ENCODE assay signal across 8 mouse cellular contexts in genomic region chr2:181520936-181521227, GRCm38 (mm10). TPM values are rescaled to one million over a fixed set of nuclear protein-coding genes. Genes with fewer than 3 reads are reported as not detected.
A peak's percentile ranks its signal among the peaks of the same experiment; 100 is the strongest.
DNase-seq lines count a peak whose midpoint lies in the region; ATAC-seq and TF ChIP-seq lines count a peak whose summit lies in the region.
"Had no signal": no experiment of that assay in that cellular context is flagged by ENCODE, and none has a peak within 500 bp of the region (broad histone marks: within the 10 kb centered on the region; RNA-seq: fewer than 3 reads in every experiment).

No protein-coding gene starts in this region.

- no peaks in the 10 kb centered on the region for H3K9me3 ChIP-seq in megakaryocyte, embryonic 14.5 days
- H3K9me3 ChIP-seq in forebrain, embryonic 12.5 days: no peaks in the 10 kb centered on the region
- H3K9me3 ChIP-seq in limb, embryonic 14.5 days (ENCODE audit: control insufficient read depth, low read length): no peaks in the 10 kb centered on the region
- no peaks in the 10 kb centered on the region for H3K9me3 ChIP-seq in stomach, embryonic 15.5 days

- no peak for ATAC-seq in megakaryocyte, adult 5-6 weeks (ENCODE audit: poor library complexity, severe bottlenecking)
- ATAC-seq in forebrain, embryonic 12.5 days (ENCODE audit: low FRiP score): no peak
- no peak for ATAC-seq in limb, embryonic 14.5 days (ENCODE audit: low FRiP score, low read depth)
- ATAC-seq in stomach, embryonic 15.5 days (ENCODE audit: insufficient read depth, low FRiP score, low read depth): no peak

- peak overlapping the region; percentile 94 for H3K9ac ChIP-seq in forebrain, embryonic 12.5 days
- H3K9ac ChIP-seq in limb, embryonic 14.5 days (ENCODE audit: low read depth, low read length, severe bottlenecking): peak overlapping the region; percentile 94
- peak overlapping the region; percentile 99 for H3K9ac ChIP-seq in stomach, embryonic 15.5 days

- no peak for DNase-seq in limb, embryonic 14.5 days (ENCODE audit: low spot score)
- no peak for DNase-seq in frontal cortex, postnatal 14 days (ENCODE audit: low spot score in 2 of 2)
- no peak for DNase-seq in layer of hippocampus, postnatal 10 days (ENCODE audit: low spot score in 2 of 2)

- H3K4me1 ChIP-seq in megakaryocyte, embryonic 14.5 days: peaks cover 58% of the 10 kb centered on the region
- H3K4me1 ChIP-seq in forebrain, embryonic 12.5 days: peaks cover 28% of the 10 kb centered on the region
- H3K4me1 ChIP-seq in limb, embryonic 14.5 days (ENCODE audit: control insufficient read depth, insufficient read depth, low read length): peaks cover 14% of the 10 kb centered on the region
- peaks cover 16% of the 10 kb centered on the region for H3K4me1 ChIP-seq in stomach, embryonic 15.5 days

- 1% methylated on average over 17 of the region's 17 CpGs for WGBS in forebrain, embryonic 12.5 days
- 1% methylated on average over 17 of the region's 17 CpGs for WGBS in limb, embryonic 14.5 days
- under 1% methylated on average over 17 of the region's 17 CpGs for WGBS in stomach, embryonic 15.5 days

- no peaks in the 10 kb centered on the region for H3K27me3 ChIP-seq in megakaryocyte, embryonic 14.5 days (replicated peaks)
- H3K27me3 ChIP-seq in forebrain, embryonic 12.5 days: no peaks in the 10 kb centered on the region
- H3K27me3 ChIP-seq in limb, embryonic 14.5 days (ENCODE audit: control insufficient read depth, insufficient read depth, low read length): no peaks in the 10 kb centered on the region
- no peaks in the 10 kb centered on the region for H3K27me3 ChIP-seq in stomach, embryonic 15.5 days (replicated peaks)

- H3K27ac ChIP-seq in forebrain, embryonic 12.5 days: peak overlapping the region; percentile 99
- peak overlapping the region; percentile 95 for H3K27ac ChIP-seq in limb, embryonic 14.5 days (replicated peaks; ENCODE audit: low read depth, low read length)
- H3K27ac ChIP-seq in stomach, embryonic 15.5 days: peak overlapping the region; percentile 99

- peak overlapping the region; percentile 97 for H3K4me3 ChIP-seq in megakaryocyte, embryonic 14.5 days (replicated peaks)
- H3K4me3 ChIP-seq in forebrain, embryonic 12.5 days (replicated peaks): peak overlapping the region; percentile 97
- H3K4me3 ChIP-seq in limb, embryonic 14.5 days (replicated peaks; ENCODE audit: low read length): peak overlapping the region; percentile 94
- peak overlapping the region; percentile 95 for H3K4me3 ChIP-seq in stomach, embryonic 15.5 days (replicated peaks)

- no peak for TF ChIP-seq POLR2A in limb, embryonic 14.5 days (IDR thresholded peaks at IDR 0.05; ENCODE audit: borderline replicate concordance, extremely low read depth, insufficient read depth, insufficient read length)

- peaks cover 52% of the 10 kb centered on the region for H3K36me3 ChIP-seq in megakaryocyte, embryonic 14.5 days (replicated peaks; ENCODE audit: low read length)
- H3K36me3 ChIP-seq in forebrain, embryonic 12.5 days (replicated peaks): peaks cover 22% of the 10 kb centered on the region
- peaks cover 20% of the 10 kb centered on the region for H3K36me3 ChIP-seq in limb, embryonic 14.5 days (ENCODE audit: control insufficient read depth, insufficient read depth, low read length)
- peaks cover 16% of the 10 kb centered on the region for H3K36me3 ChIP-seq in stomach, embryonic 15.5 days

- peak overlapping the region; percentile 64 for H3K4me2 ChIP-seq in forebrain, embryonic 12.5 days
- peak overlapping the region; percentile 56 for H3K4me2 ChIP-seq in limb, embryonic 14.5 days (replicated peaks; ENCODE audit: low read depth, low read length, severe bottlenecking)
- H3K4me2 ChIP-seq in stomach, embryonic 15.5 days: peak overlapping the region; percentile 57

RNA-seq across cellular contexts. Expression of gene Dnajc5, which starts 0.6 kb away (rescaled TPM):
- polyA plus RNA-seq in megakaryocyte, embryonic 14.5 days (2012; ENCODE audit: insufficient read depth, low replicate concordance): 10.4 and 13.9 TPM in 2 replicates
- 32.2 and 35.1 TPM in 2 replicates for total RNA-seq in megakaryocyte, adult 5-6 weeks (2015)
- 39.7 and 44.9 TPM in 2 replicates for total RNA-seq in megakaryocyte, adult 5-6 weeks (2017)
- polyA plus RNA-seq in forebrain, embryonic 12.5 days (2016; fragmentation: Nextera tagmentation; extraction: Ambion mirVana): 129 and 134 TPM in 2 replicates
- polyA plus RNA-seq in limb, embryonic 14.5 days (2012; rRNA removed): 72.5 and 91.8 TPM in 2 replicates
- polyA plus RNA-seq in limb, embryonic 14.5 days (2014; fragmentation: Nextera tagmentation; extraction: Ambion mirVana): 75.7 and 85.5 TPM in 2 replicates
- 76.4 and 82.1 TPM in 2 replicates for polyA plus RNA-seq in stomach, embryonic 15.5 days (2015; fragmentation: Nextera tagmentation; extraction: Ambion mirVana)
- total RNA-seq in layer of hippocampus, postnatal 10 days (2021): 100 to 1,000 TPM; 253 to 296 TPM

RNA-seq across cellular contexts. Expression of gene Tpd52l2, which starts 23.9 kb away (rescaled TPM):
- 7.5 and 38.2 TPM in 2 replicates for polyA plus RNA-seq in megakaryocyte, embryonic 14.5 days (2012; ENCODE audit: insufficient read depth, low replicate concordance)
- total RNA-seq in megakaryocyte, adult 5-6 weeks (2015): 37.8 and 55.2 TPM in 2 replicates
- total RNA-seq in megakaryocyte, adult 5-6 weeks (2017): 61.6 and 102 TPM in 2 replicates
- polyA plus RNA-seq in forebrain, embryonic 12.5 days (2016; fragmentation: Nextera tagmentation; extraction: Ambion mirVana): 133 and 134 TPM in 2 replicates
- 108 and 123 TPM in 2 replicates for polyA plus RNA-seq in limb, embryonic 14.5 days (2012; rRNA removed)
- 172 and 177 TPM in 2 replicates for polyA plus RNA-seq in limb, embryonic 14.5 days (2014; fragmentation: Nextera tagmentation; extraction: Ambion mirVana)
- 136 and 140 TPM in 2 replicates for polyA plus RNA-seq in stomach, embryonic 15.5 days (2015; fragmentation: Nextera tagmentation; extraction: Ambion mirVana)
- total RNA-seq in layer of hippocampus, postnatal 10 days (2021): 10 to 100 TPM; 75.7 to 87.8 TPM

RNA-seq across cellular contexts. Expression of gene Abhd16b, which starts 27.9 kb away (rescaled TPM):
- not detected in 2 replicates for polyA plus RNA-seq in megakaryocyte, embryonic 14.5 days (2012; ENCODE audit: insufficient read depth, low replicate concordance)
- total RNA-seq in megakaryocyte, adult 5-6 weeks (2015): not detected in 2 replicates
- total RNA-seq in megakaryocyte, adult 5-6 weeks (2017): not detected in 2 replicates
- 0.10 TPM in 1 of 2 replicates, not detected in the other for polyA plus RNA-seq in forebrain, embryonic 12.5 days (2016; fragmentation: Nextera tagmentation; extraction: Ambion mirVana)
- polyA plus RNA-seq in limb, embryonic 14.5 days (2012; rRNA removed): not detected in 2 replicates
- not detected in 2 replicates for polyA plus RNA-seq in limb, embryonic 14.5 days (2014; fragmentation: Nextera tagmentation; extraction: Ambion mirVana)
- 0.17 and 0.23 TPM in 2 replicates for polyA plus RNA-seq in stomach, embryonic 15.5 days (2015; fragmentation: Nextera tagmentation; extraction: Ambion mirVana)
- total RNA-seq in layer of hippocampus, postnatal 10 days (2021): not detected
- total RNA-seq: layer of hippocampus, postnatal 14 days had no signal
